Mouse (Mus musculus) left cerebral cortex, adult 9 months (tissue): ENCODE measurements around the gene Ly6g6d.

Experiments
- DNase-seq, 2 experiments: peaks; one replicate each; pipeline ENCODE4 v3.0.0; 2022; ENCODE audit warnings: low spot score in 2 of 2

Gene Ly6g6d

GRCm38 (mm10) chr17:35024691-35025488 lies 53.0 kb downstream of the Ly6g6d start:
- no peak for DNase-seq

GRCm38 (mm10) chr17:35024261-35024660 lies 53.6 kb downstream of the Ly6g6d start:
- DNase-seq: no peak

- no peak for DNase-seq
Observed at GRCm38 (mm10) chr17:35023756-35024155, 54.1 kb downstream of the Ly6g6d start.

GRCm38 (mm10) chr17:35023221-35023620 lies 54.6 kb downstream of the Ly6g6d start:
- no peak for DNase-seq

GRCm38 (mm10) chr17:35022541-35023060 lies 55.3 kb downstream of the Ly6g6d start:
- no peak for DNase-seq

GRCm38 (mm10) chr17:35021842-35022477 lies 55.9 kb downstream of the Ly6g6d start:
- no peak for DNase-seq
